Mouse (Mus musculus) bone marrow macrophage, adult 2 months (primary cell): ENCODE results near the gene Mr1. TPM values are rescaled to one million over a fixed set of nuclear protein-coding genes. Genes with fewer than 3 reads are reported as not detected.
"Not testable (repeated sequence)": the region's sequence is repeated elsewhere in the genome, so short reads cannot be mapped to it uniquely, and the experiment has no call there.

Experiments used
- H3K27ac ChIP-seq: 2 replicates; pipeline ENCODE4 v1.5.1; 2012; ENCODE audit warnings: low read depth, low read length; ENCODE audit not compliant: insufficient read depth
- H3K4me1 ChIP-seq: 2 replicates; pipeline ENCODE4 v1.6.1; 2012; ENCODE audit warnings: low read length; ENCODE audit not compliant: control insufficient read depth, insufficient read depth
- H3K4me3 ChIP-seq: 2 replicates; pipeline ENCODE4 v1.5.1; 2012; ENCODE audit warnings: mild to moderate bottlenecking, low read length, moderate library complexity; ENCODE audit not compliant: insufficient read depth
- CTCF ChIP-seq: IDR thresholded peaks from 2 replicates; pipeline ENCODE4 v1.5.1; 2012; ENCODE audit warnings: low read depth, mild to moderate bottlenecking, low read length, moderate library complexity
- POLR2A ChIP-seq: IDR thresholded peaks from 2 replicates; pipeline ENCODE4 v1.6.1; 2012; ENCODE audit warnings: mild to moderate bottlenecking, low read depth, low read length, borderline replicate concordance
- polyA plus RNA-seq: library from polyadenylated mRNA; stranded (reverse); fragments of >200 nt; gene quantifications from 2 replicates; pipeline ENCODE4 v1.2.4, GENCODE M21; 2012; ENCODE audit not compliant: missing spikeins, insufficient read depth, insufficient read length

The Mr1 gene
- 9.2 and 10.3 TPM in 2 replicates for polyA plus RNA-seq

- peaks cover 17% of the 10 kb centered on the region for H3K4me1 ChIP-seq
- peak within 1 kb of the TSS; percentile 73 for H3K4me3 ChIP-seq
- TF ChIP-seq CTCF (no peak), POLR2A (no peak)
- peak within 1 kb of the TSS; percentile 78 for H3K27ac ChIP-seq
Observed at GRCm38 (mm10) chr1:155146572-155146980, at the start of gene Mr1. Gene Mr1 (minus strand): TSS chr1:155146814.

GRCm38 (mm10) chr1:155192805-155193368, 46.3 kb upstream of the Mr1 start:
- H3K4me3 ChIP-seq: no peak overlapping the region
- no peaks in the 10 kb centered on the region for H3K4me1 ChIP-seq
- no peak overlapping the region for H3K27ac ChIP-seq
- no peak for TF ChIP-seq POLR2A
- no peak for TF ChIP-seq CTCF

DNA sequence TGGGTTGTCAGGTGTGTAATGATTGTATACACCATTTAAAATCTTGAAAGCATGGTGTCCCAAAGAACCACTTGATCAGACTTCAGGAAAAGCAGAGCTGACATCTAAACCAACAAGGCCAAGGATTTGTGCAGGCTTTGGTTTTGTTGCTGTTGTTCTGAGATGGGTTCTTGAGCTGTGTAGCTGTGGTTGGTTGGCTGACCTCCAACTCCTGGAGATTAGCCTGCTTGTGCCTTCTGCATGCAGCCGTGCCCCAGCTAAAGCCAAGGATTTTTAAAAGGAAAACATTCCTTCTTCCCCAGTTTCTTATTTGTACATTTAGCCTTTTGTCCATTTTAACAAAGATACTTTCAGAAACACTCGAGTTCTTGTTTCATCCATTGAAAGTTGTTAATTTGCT, 45.1 kb upstream of the Mr1 start:
- no peak overlapping the region for H3K4me3 ChIP-seq
- H3K4me1 ChIP-seq: no peaks in the 10 kb centered on the region
- no peak overlapping the region for H3K27ac ChIP-seq
- TF ChIP-seq CTCF (no peak), POLR2A (no peak)

DNA sequence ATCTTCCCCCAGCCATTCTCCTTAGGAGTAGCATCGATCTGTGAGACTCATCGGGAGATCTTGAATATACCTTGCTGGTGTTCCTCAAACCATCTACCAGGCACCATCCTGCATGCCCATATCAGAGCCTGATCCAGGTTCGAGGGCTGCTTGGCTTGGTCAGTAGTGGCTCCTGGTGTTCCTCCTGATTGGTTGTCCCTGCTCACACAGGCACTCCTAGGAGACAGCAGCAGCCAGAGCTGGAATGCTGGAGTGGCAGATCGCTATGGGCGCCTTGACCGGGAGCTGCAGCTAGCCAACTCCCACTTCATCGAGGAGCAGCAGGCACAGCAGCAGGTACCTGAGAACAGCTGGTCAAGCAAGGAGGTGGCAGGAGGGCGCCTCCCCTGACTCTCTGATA, 44.6 kb upstream of the Mr1 start:
- Histone ChIP-seq H3K27ac (no peak overlapping the region), H3K4me1 (no peaks in the 10 kb centered on the region), H3K4me3 (no peak overlapping the region)
- TF ChIP-seq POLR2A: no peak
- TF ChIP-seq CTCF: no peak

GRCm38 (mm10) chr1:155188656-155189055, 42.0 kb upstream of the Mr1 start:
- TF ChIP-seq POLR2A (no peak), CTCF (no peak)

GRCm38 (mm10) chr1:155184191-155184590, 37.6 kb upstream of the Mr1 start:
- Histone ChIP-seq H3K4me1 (no peaks in the 10 kb centered on the region), H3K27ac (no peak overlapping the region), H3K4me3 (no peak overlapping the region)
- TF ChIP-seq POLR2A: no peak
- TF ChIP-seq CTCF: no peak

More at GRCm38 (mm10) chr1:155188656-155189055, 42.0 kb upstream of the Mr1 start:
- no peaks in the 10 kb centered on the region for H3K4me1 ChIP-seq
- no peak overlapping the region for H3K27ac ChIP-seq
- H3K4me3 ChIP-seq: no peak overlapping the region

DNA sequence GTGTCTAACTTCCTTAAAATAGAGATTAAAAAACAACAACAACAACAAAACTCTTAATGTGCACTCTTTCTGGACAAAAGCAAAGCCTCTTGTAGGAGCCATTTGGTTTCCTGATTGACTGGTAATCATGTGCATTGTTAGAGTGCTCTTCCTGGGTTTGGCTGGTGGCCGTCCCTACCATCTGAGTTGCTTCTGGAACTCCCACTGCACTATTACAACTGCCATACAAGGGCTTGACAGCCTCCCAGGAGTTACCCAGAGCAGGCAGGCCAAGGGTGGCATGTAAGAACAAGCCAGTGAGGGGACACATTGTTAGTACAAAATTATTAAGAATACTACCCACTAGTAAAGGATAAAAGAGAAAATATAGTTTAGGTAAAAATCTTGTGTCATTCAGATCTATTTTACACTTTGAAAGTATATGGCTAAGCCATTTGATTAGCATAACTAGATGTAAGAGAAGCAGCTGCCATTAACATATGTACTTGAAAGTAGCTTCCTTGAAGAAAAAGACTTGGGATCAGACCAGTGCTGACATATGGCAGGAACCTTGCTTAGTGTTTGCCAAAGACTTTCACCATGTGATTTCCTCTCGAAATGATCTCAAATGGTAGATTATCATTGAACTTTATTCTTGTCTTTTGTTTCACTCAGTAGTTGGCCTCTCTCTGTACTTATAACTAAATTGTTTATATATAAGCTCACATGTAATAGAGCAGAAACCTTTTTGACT, 31.7 kb upstream of the Mr1 start:
- Histone ChIP-seq H3K4me3 (no peak overlapping the region), H3K27ac (no peak overlapping the region), H3K4me1 (no peaks in the 10 kb centered on the region)
- TF ChIP-seq CTCF (no peak), POLR2A (no peak)

- TF ChIP-seq POLR2A: no peak
- TF ChIP-seq CTCF: no peak
- no peak overlapping the region for H3K27ac ChIP-seq
Observed at GRCm38 (mm10) chr1:155174424-155174823, 27.8 kb upstream of the Mr1 start.

GRCm38 (mm10) chr1:155173644-155174016, 27.0 kb upstream of the Mr1 start:
- H3K4me1 ChIP-seq, H3K4me3 ChIP-seq, H3K27ac ChIP-seq: not testable (repeated sequence)

More at GRCm38 (mm10) chr1:155174424-155174823, 27.8 kb upstream of the Mr1 start:
- no peak overlapping the region for H3K4me3 ChIP-seq
- no peaks in the 10 kb centered on the region for H3K4me1 ChIP-seq

GRCm38 (mm10) chr1:155172895-155173643, 26.5 kb upstream of the Mr1 start:
- TF ChIP-seq CTCF: no peak
- TF ChIP-seq POLR2A: no peak

More at GRCm38 (mm10) chr1:155172895-155173643, 26.5 kb upstream of the Mr1 start:
- no peaks in the 10 kb centered on the region for H3K4me1 ChIP-seq
- no peak overlapping the region for H3K4me3 ChIP-seq
- H3K27ac ChIP-seq: no peak overlapping the region
